Mouse (Mus musculus): ENCODE data around the gene Cmss1.

Cmss1 gene

DNA sequence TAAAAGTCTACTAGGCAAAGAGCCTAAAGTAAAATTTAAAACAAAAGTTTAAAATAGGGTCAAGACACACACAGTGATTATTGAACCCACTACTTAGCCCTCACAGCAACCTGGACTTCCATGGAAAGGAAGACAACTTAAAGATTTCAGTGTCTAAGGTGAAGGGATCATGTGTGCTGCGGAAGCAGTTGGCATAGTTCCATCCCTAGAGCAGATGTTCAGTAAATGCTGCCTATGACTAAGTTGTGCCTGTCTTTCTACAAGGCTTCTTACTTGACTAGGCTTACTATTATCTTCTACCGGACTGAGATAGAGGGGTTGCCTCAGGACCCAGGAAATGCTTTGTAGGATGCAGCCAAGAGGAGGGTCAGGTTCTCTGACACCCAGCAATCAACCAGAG is 50.4 kb downstream of the Cmss1 start:
- DNase-seq: no peak

DNA sequence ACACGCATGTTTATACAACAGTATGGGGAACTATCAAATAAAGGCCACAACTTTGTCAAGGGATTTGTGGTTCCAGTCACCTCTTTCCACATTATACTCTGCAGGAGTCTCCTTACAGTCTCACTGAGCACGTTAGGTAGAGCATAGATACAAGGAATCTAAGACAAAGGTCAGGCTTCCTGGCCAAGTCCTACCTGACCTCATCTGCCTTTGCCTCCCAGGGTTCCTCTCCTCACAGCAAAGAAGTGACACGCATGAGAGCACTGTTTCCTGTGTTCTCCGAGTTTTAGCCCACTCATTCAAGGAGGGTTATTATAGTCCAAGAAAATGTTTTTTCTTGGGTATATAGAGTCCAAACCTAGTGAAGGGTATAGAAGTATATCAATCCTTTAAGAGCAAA is 51.0 kb downstream of the Cmss1 start:
- no peak for DNase-seq

DNA sequence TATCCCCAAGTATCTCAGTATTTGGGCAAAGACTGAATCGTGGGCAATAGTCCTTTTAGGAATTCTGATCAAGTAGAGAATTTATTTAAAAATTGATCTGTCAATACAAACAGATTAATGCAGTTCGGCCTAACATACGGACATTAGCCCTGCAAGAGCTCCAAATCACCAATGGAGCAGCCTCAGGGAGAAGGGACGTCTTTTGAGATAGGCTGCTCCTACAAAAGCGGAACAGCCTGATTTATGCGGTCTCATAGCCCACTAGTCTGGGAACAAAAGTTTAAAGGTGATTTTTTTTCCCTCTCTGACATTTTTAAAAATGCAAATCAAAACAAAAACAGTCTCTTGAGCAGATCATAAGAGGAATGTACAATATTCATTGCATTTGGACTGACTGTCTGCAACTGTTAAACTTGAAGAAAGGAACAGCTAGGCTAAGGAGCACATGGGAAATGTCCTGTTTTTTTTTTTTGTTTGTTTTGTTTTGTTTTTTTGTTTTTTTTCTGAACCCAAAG is 51.7 kb downstream of the Cmss1 start:
- DNase-seq: no peak

DNA sequence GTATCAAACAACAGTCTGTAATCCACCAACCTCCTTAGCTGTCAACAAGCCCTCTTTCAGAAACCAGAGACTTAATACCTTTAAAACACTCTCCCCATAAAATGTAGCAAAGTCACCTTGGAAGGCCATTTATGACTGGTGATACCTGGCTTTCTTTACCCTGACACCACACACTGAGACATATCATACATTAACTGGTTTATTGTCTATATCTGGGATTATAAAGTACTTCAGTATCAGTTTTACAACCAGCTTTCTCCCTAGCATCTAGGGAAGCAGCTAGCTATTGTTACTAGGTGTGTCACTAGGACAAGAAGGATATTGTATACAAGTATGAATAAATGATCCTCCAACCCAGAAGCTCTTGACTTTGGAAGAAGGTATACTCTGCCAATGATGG is 53.4 kb downstream of the Cmss1 start:
- no peak for DNase-seq

DNA sequence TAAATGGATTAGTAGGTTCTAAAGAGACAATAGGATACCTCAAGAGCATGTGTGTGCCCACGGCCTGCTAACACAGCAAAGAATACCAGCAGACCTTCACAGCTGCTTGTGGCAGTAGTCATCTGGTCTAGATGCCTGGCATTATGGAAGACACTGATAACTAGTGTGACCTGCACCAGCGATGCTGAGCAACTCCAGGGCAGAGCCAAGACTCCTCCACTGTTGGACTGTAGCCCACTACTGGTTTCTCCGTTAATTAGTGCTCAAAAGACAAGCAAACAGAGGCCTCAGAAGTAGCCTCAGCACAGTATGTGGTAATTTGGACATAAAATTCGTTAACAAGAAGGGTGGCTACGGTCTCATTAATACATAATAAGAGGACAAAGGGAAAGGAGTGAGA is 54.0 kb downstream of the Cmss1 start:
- DNase-seq: no peak

DNA sequence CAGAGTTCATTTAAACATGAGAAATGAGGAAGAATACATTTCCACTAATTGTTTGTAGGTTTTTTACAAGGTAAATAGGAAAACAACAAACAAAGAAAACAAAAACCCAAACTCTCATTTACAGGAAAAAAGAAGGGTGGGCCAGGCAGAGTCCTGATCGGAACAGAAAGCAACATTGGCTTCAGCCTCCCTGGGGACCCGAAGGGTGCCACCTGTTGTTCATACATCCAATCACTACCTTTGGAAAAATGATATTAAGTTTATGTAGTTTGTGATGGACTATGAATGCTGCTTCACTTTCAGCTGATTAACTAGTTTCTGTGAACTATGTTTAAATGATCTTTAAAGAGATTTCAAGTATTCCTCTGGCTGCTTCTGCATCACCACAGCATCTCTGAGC is 55.0 kb downstream of the Cmss1 start:
- DNase-seq: no peak

DNA sequence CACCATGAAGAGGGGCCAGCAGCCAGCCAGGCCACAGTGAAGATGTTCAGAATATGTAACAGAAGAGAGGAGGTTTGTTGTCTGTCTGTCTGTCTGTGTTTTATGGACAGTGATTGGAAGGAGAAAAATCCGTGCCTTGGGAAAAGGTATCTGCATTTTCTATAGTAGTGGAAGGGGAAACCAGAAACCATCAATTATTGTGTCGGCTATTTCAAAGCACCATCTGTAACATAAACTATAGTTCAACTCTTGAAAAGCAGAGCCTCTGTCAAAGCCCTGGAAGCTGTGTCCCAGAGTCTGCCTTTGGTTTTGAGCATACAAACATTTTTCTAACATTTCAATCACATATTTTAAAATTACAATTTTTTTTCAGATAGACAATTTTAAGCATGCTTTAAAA is 55.8 kb downstream of the Cmss1 start:
- peak; percentile 56 for DNase-seq

DNA sequence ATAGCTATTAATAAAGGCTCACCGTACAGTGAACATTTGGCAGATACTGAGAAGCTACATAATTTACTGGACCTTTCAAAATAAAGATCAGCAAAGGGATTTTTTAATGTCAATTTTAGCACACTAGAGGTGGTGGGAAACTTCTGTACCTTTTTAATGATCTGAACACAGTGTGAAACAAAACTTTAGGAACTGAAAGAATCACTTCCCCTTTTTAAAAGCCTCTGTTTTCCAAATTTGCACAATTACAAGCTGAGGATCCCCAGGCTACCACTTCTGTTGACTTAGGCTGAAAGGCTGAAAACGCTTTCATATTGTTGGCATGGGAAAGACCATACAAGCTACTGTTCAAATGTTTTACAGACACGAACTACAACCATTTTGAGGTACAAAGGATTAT is 56.6 kb downstream of the Cmss1 start:
- DNase-seq: no peak

DNA sequence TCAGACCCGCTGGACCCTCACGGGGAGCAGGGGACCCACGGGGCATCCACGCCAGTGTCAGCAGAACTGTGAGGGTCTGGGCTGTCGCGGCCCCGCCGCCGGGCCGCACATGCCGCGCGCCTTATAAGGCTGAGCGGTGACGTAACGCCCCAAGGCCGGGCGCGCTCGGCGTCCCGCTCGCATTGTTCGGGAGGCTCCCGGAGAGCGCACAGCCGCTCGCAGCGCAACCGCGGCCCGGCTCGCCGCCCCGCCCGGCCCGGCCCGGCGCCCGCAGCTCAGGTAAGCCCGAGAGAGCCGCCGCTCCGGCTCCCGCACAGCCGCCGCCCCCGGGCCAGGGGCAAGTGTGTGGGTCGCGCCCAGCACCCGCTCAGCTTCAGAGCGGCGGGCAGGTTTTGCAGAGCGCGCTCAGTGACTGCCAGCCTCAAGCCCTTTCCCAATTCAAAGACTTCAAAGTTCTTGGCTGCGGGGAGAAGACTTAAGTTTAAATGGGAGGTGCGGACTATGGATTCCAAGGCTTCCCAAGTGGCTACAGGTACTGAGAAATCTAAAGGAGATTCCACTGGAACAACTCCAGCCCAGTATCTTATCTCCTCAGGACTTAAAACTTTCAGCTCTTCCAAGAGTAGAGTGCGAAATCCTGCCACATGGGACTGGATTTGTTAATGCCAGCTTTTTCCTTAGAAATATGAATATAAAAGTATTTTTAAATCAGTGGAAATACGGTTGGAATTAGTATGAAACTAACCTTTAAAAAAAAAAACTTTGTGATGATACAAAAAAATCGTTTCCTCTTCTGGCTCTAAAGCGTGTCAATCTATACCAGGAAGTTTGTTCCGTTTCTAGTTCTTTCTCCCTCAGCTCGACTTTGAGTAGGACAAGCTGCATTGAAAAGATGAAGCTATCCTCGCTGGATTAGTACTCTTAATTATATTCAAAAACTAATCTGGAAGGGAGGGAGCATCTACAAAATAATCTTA is 57.3 kb downstream of the Cmss1 start:
- DNase-seq: peak; percentile 93

DNA sequence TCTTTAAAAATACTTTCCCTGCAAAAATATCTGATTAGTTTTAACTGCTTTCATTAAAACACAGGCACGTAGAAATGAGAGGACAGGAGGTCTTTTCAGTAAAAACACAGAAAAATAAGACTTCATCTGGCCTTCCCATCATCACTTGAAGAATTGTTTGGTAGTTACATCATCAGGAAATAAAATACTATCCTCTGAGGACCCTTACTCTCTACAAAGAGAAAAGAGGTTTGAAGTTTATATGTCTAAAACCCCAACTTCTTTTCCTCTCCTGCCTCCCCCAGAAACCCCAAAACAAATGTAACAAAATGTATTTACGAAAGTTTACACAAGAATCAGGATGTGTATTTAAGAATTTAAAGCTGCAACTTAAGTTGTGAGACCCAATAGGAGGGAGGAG is 58.1 kb downstream of the Cmss1 start:
- no peak for DNase-seq

DNA sequence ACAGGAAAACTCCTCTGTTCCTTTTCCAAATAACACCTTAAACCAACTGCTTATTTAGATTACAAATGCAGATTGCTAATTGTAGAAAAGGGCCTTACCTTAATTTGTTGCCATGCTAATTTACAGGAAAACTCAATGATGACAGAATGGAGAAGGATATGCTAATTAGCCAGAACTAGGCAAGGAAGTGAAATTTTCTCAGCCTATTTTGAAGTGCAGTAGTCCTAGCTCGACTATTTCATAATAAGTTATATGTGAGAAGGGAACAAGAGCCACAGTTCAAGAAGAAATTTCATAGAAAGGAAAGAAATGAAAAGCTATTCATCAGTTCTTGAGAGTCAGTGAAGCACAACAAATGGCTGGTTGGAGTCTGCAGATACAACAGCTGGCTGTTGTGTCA is 60.3 kb downstream of the Cmss1 start:
- DNase-seq: no peak

DNA sequence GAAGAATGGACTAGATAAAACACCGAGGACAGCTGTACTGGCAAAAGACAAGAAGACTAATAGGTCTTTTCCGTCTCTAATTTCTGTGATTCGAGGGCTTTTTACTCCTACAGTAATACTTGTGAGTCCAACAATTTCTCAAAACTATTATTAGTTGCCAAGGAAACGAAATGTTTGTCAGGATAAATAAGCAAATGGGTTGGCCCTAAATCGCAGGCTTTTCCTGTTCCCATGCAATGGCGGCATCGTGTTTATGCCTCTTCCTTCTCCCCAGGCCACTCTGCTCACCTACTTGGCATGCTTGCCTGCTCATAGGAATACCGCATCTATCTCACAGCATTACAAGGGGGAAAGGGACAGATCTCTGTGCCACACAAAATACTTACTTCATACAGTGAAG is 62.2 kb downstream of the Cmss1 start:
- DNase-seq: no peak

DNA sequence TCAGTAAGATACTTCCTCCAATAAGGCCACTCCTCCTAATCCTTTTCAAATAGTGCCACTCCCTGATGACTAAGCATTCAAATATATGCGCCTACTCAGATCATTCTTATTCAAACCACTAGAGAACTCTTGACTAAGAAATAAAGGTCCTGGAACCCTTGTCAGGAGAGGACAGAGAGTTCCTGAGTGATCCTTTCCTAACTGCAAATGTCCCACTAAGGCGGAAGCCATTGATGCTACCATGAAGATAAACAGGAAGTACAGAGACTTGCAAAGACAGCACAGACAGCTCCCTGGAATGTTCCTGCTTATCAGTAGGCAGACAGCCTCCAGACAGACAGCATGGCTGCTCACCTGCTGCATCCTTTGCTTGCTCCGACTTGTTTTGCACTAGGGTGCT is 63.4 kb downstream of the Cmss1 start:
- no peak for DNase-seq

DNA sequence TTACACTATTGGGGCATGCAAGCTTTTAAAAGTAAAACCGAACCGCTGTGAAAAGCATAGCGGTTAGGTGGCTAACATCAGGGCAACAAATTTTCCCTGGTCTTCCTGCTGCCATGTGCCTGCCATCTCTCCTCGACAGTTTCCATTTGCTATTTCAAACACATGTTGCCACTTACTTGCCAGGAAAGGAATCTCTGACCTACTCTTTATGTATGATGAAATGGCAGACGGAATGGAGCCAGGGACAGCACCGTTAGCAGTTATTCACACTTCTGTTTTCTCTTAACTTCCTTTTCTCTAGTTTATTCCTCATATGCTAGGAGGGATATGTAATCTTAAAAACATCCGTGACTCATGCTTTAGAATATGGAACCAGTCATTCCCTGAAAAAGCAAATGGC is 70.2 kb downstream of the Cmss1 start:
- DNase-seq: no peak

DNA sequence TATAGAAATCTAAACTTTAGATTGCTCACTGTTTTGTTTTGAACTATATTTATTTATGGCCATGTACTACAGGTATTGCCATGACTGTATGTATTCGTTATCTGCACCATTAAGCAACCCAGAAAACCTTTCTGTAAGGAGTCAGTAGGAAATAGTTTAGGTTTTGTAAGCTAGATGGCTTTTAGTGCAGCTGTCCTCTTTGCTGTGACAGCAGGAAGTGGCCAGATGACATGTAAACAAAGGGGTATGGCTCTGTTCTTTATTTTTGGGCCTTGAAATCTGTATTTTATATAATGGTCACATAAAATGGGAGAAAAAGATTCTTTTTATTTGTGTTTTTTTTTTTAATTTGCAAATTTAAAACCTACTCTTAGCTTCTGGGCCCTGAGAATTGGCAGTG is 71.9 kb downstream of the Cmss1 start:
- no peak for DNase-seq

DNA sequence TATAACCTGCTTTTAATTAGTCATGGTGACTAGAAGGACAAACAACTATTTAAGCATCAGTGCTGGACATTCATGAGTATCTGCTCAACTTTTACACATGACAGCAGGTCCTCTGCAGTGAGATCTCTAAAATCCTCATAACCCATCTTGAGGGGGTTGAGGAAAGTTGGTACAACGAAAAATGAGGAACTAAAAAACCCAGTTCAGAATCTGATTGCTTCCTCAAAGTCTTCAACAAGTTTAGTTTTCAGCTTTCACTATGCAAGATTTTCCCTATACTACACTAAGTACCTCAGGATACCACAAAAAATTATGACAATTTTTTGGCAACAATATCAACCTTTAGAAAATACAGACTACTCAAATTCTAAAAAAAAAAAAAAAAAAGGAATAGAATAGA is 72.3 kb downstream of the Cmss1 start:
- no peak for DNase-seq

DNA sequence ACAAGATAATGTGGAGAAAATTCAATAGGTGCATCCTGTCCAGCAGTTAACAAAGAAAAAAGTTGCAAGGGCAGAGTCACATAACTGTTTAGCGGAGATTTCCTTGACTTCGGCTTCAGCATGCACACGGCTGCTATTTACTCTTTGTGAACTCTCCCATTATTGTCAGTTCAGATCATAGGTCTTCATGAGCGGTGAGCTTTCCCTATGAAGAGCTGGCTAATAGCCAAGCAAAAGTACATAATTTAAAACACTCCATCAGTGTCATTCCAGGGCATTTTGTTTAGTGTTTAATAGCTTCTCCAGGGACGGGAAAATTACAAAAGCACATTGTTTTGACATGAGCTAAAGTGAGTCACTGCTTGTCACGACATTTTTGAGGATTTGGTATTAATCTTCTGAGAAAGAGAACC is 74.6 kb downstream of the Cmss1 start:
- DNase-seq: peak; percentile 46

DNA sequence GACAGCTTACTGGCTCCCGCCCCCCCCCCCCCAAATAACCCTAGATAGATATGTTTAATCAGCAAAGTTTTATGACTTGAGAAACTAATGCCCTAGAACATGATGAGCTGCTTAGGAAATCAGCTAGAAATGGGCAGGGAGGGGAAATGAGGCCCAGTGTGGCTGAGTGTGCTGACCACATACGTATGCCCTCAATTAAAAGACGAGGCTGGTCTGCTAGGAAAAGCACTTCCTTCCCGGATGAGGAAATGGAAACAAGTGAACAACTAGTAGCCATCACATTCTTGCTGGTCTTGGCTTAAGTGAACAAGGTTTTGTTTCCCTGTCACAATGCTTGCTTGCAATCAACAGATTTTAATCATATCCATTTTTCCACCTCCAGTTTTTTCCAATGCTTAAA is 76.1 kb downstream of the Cmss1 start:
- DNase-seq: no peak

DNA sequence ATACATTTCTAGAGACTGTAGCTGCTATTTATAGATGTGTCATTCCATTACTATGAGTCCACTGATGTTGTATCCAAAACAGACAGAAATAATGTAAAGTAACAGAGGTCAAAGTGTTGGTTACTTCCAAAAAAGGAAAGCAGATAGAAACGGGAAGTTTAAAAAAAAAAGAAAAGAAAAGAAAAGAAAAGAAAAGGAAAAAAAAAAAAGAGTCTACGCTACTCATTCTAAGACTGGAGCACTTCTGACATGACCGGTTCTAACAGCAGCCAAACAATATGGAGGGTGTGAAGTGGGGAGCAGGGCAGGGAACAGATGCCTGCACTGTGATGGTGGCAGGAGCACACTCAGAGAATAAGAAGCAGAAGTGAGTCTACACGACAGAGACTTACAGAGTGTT is 78.2 kb downstream of the Cmss1 start:
- DNase-seq: no peak

DNA sequence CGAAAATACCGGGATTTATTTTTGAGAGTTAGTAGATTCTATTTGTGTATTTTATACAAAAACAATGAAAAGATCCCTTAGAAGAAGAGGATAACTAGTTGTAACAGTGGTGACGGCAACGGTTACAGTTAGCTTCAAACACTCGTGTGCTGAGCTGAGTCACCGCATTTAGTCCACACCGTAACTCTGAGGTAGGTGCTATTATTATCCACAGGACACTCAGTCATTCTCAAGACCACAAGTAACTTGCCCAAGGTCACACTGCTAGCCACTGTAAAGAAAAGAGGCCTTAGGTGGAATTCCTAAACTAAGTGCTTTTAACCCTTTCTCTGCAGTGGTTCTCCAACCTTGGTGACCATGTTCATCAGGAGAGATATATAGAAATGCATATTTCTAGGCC is 79.8 kb downstream of the Cmss1 start:
- no peak for DNase-seq

DNA sequence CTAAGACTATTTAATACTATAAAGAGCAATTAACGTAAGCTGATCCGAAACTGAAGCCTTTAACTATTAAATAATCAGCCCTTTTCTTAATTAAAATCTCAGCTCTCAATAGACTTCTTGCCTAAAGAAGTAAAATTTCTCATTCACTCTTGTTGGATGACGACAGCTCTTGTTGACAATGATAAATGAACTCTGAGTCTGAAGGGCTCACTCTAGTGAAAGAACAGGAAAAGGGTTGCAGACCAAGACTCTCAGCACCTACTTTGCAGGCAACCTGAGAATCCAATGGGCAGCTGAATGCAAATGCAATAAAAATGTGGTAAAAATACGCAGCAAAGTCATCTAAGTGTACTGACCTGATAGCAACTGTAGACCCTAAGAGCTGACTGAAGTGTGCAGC is 81.2 kb downstream of the Cmss1 start:
- DNase-seq: no peak

DNA sequence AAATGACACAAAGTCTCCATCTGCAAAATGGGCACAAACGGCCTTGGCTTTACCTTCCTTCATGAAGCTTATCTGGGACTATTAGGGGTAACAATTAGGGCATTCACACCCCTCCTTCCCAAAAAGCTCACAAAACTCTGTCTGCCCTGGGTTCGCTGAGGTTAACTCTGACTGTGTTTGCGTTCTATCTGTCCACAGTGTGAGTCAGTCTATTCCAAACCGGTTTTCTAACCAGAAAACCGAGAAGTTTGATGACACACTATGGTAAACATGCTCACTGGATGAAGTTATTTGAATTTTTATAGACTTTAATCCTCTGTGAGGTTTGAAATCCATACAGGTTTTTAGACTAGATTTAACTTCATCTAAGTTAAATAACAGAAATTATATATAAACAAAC is 81.6 kb downstream of the Cmss1 start:
- no peak for DNase-seq

DNA sequence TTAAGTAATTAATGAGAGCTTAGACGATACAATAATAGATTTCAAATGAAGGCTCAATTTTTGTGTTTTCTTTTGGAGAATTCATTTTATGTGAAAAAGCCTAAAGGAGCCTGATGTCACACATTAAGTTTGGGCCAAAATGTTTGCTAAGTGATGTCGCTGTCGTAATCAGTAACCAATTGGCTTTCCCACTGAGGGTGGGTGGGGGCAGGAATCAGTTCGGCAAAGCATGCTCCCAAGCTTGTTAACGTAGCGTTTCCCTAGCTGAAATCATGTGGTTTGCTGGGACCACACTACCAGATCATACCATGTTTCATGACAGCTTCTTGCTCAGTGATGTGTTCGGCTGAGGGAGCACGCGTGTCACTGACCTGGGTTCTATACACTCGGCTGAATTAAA is 91.0 kb downstream of the Cmss1 start:
- no peak for DNase-seq

DNA sequence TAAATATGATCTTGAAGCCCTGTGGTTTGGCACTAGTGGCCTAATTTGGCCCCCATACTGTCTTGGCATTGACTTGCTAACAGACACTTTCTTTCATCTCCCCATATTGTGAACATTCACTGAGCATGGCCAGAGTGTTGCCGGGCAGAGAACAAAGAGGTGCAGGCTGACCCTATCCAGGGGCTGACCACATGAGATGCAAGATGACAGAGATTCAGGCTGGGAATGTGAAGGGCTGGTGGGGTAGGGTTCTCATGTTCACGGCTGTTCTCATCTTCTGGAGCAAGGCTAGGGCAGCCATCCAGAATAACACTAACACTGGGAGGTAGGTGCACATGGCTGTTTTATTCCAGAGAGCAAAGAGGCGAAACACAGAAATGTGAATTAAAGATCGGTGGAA is 92.3 kb downstream of the Cmss1 start:
- no peak for DNase-seq

DNA sequence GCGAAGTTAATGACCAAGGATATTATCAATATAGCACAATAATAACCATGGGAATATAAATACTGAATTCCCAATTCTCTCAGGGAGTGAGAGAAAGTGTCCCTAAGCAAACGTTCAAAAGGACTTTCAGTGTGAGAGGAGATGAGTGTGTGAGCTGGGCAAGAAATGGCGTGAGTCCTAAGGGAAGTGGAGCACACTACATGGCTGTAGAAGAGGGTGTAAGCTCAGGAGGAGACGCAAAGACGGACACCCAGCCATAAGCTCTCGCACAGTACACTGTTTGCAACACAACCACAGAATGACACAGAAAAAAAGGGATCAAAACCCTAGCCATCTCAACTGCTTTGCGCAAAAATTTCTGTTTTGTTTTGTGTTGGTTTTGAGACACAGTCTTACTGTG is 93.1 kb downstream of the Cmss1 start:
- no peak for DNase-seq
